In genomic region chr19:55578094-55579085, GRCm38 (mm10) we compare ENCODE assay signal across 8 mouse cellular contexts.
A peak's percentile ranks its signal among the peaks of the same experiment; 100 is the strongest.
DNase-seq lines count a peak whose midpoint lies in the region; ATAC-seq lines count a peak whose summit lies in the region.
"Had no signal": no experiment of that assay in that cellular context is flagged by ENCODE, and none has a peak within 500 bp of the region (broad histone marks: within the 10 kb centered on the region; RNA-seq: fewer than 3 reads in every experiment).

No protein-coding gene starts in this region.

- 0 out of 2 replicates have a peak overlapping the region, but pooled peaks have one; percentile 15 for H3K4me2 ChIP-seq in hindbrain, embryonic 14.5 days (replicated peaks)
- peak overlapping the region; percentile 17; the same call in 1 of the 2 replicates for H3K4me2 ChIP-seq in neural tube, embryonic 13.5 days
- H3K4me2 ChIP-seq: liver, embryonic 15.5 days had no signal

- intact Hi-C loops in left cerebral cortex, postnatal 10 days (cut with DNase I): no loop called here

- H3K27ac ChIP-seq in hindbrain, embryonic 14.5 days: peak overlapping the region; percentile 67
- H3K27ac ChIP-seq in neural tube, embryonic 13.5 days (replicated peaks): peak overlapping the region; percentile 59
- H3K27ac ChIP-seq: liver, embryonic 15.5 days had no signal

- peak; percentile 88 for ATAC-seq in hindbrain, embryonic 14.5 days (ENCODE audit: low FRiP score)
- ATAC-seq in neural tube, embryonic 13.5 days (ENCODE audit: low read depth): peak; percentile 85
- ATAC-seq in megakaryocyte progenitor cell, adult 5-6 weeks (replicated peaks; ENCODE audit: poor library complexity): no peak

- H3K9me3 ChIP-seq in hindbrain, embryonic 14.5 days (ENCODE audit: control insufficient read depth, low read length): no peaks in the 10 kb centered on the region
- H3K9me3 ChIP-seq in neural tube, embryonic 13.5 days: no peaks in the 10 kb centered on the region
- H3K9me3 ChIP-seq: liver, embryonic 15.5 days had no signal

- H3K4me1 ChIP-seq in hindbrain, embryonic 14.5 days (replicated peaks; ENCODE audit: control insufficient read depth, insufficient read depth, low read length): peaks cover 15% of the 10 kb centered on the region
- H3K4me1 ChIP-seq in neural tube, embryonic 13.5 days (replicated peaks): peaks cover 21% of the 10 kb centered on the region

- 42% methylated on average over 17 of the region's 17 CpGs for WGBS in hindbrain, embryonic 14.5 days
- WGBS in neural tube, embryonic 13.5 days: 33% methylated on average over 17 of the region's 17 CpGs

- peak; percentile 59 for DNase-seq in right cerebral cortex, adult 18-20 months
- DNase-seq in right cerebral cortex, postnatal 25 days: no peak
- peak; percentile 80 for DNase-seq in embryo, embryonic 10.5 days (ENCODE audit: low spot score)
- DNase-seq in hindbrain, embryonic 14.5 days (ENCODE audit: low spot score): peak; percentile 76
- peak; percentile 80 to 81 for DNase-seq in left cerebral cortex, postnatal 10 days (ENCODE audit: extremely low spot score in 1 of 2, low spot score in 2 of 2)

- H3K9ac ChIP-seq in hindbrain, embryonic 14.5 days: peak overlapping the region; percentile 16; the same call in 1 of the 2 replicates
- no peak overlapping the region for H3K9ac ChIP-seq in neural tube, embryonic 13.5 days
- H3K9ac ChIP-seq: liver, embryonic 15.5 days had no signal

- no peak overlapping the region for H3K4me3 ChIP-seq in hindbrain, embryonic 14.5 days (replicated peaks; ENCODE audit: low read length)
- H3K4me3 ChIP-seq in neural tube, embryonic 13.5 days: no peak overlapping the region
- H3K4me3 ChIP-seq: liver, embryonic 15.5 days had no signal

- H3K36me3 ChIP-seq in hindbrain, embryonic 14.5 days (replicated peaks; ENCODE audit: control insufficient read depth, insufficient read depth): no peaks in the 10 kb centered on the region
- H3K36me3 ChIP-seq in neural tube, embryonic 13.5 days: no peaks in the 10 kb centered on the region
- H3K36me3 ChIP-seq: liver, embryonic 15.5 days had no signal

- H3K27me3 ChIP-seq in hindbrain, embryonic 14.5 days (ENCODE audit: control insufficient read depth, insufficient read depth, low read length): 0 out of 2 replicates have a peak, but pooled peaks cover 2% of the 10 kb centered on the region
- peaks cover 23% of the 10 kb centered on the region for H3K27me3 ChIP-seq in neural tube, embryonic 13.5 days
- H3K27me3 ChIP-seq: liver, embryonic 15.5 days had no signal
